Mouse (Mus musculus) heart, embryonic 10.5 days (tissue): ENCODE measurements at regions not wholly inside any gene's neighbourhood (a gene's known extent, or its start where the extent isn't known, plus 50 kb on each side); places are given as distances from the start of the nearest gene placed in this dataset.

ENCODE experiments used
- DNase-seq: peaks from one replicate; pipeline ENCODE4 v3.0.0-alpha.2; 2017; ENCODE audit warnings: low spot score
- H3K27ac ChIP-seq: fragments of 300-500 bp; sonication (generic); 2 replicates; pipeline ENCODE4 v1.5.1; 2016; ENCODE audit warnings: mild to moderate bottlenecking
- H3K27me3 ChIP-seq: fragments of 300-500 bp; sonication (generic); 2 replicates; pipeline ENCODE4 v1.6.1; 2016; ENCODE audit warnings: mild to moderate bottlenecking; ENCODE audit not compliant: poor library complexity, insufficient read depth, severe bottlenecking
- H3K36me3 ChIP-seq: fragments of 300-500 bp; sonication (generic); 2 replicates; pipeline ENCODE4 v1.6.1; 2016; ENCODE audit warnings: mild to moderate bottlenecking, moderate library complexity
- H3K4me1 ChIP-seq: fragments of 300-500 bp; sonication (generic); 2 replicates; pipeline ENCODE4 v1.6.1; 2016; ENCODE audit warnings: mild to moderate bottlenecking
- H3K4me3 ChIP-seq: fragments of 300-500 bp; sonication (generic); 2 replicates; pipeline ENCODE4 v1.5.1; 2016; ENCODE audit warnings: mild to moderate bottlenecking, moderate library complexity
- H3K9me3 ChIP-seq: fragments of 300-500 bp; sonication (generic); 2 replicates; pipeline ENCODE4 v1.6.1; 2016; ENCODE audit warnings: mild to moderate bottlenecking, moderate library complexity
- WGBS: fragments of 180-500 bp; shearing (Covaris S2); methylation state at CpG from one replicate; pipeline ENCODE4 v1.1.7; 2016; 5-methylcytosine and 5-hydroxymethylcytosine counted together

GRCm38 (mm10) chr5:33548800-33549199 is 80.6 kb downstream of the Fam53a start:
- peaks cover 45% of the 10 kb centered on the region for H3K27me3 ChIP-seq

GRCm38 (mm10) chr5:33543372-33543771 is 86.1 kb downstream of the Fam53a start:
- peaks cover 82% of the 10 kb centered on the region for H3K27me3 ChIP-seq
- H3K4me1 ChIP-seq: peaks cover 4% of the 10 kb centered on the region; the same call in 1 of the 2 replicates
- 12% methylated on average over 5 of the region's 5 CpGs for WGBS
- H3K9me3 ChIP-seq: no peaks in the 10 kb centered on the region
- H3K27ac ChIP-seq: no peak overlapping the region
- DNase-seq: peak; percentile 86
- H3K36me3 ChIP-seq: no peaks in the 10 kb centered on the region
- no peak overlapping the region for H3K4me3 ChIP-seq

More at GRCm38 (mm10) chr5:33548800-33549199, 80.6 kb downstream of the Fam53a start:
- Histone ChIP-seq H3K4me1 (no peaks in the 10 kb centered on the region), H3K27ac (no peak overlapping the region), H3K4me3 (no peak overlapping the region), H3K9me3 (no peaks in the 10 kb centered on the region), H3K36me3 (no peaks in the 10 kb centered on the region)
- WGBS: 72% methylated on average over 2 of the region's 2 CpGs
- DNase-seq: no peak

GRCm38 (mm10) chr5:33542643-33543042 is 86.8 kb downstream of the Fam53a start:
- Histone ChIP-seq H3K36me3 (no peaks in the 10 kb centered on the region), H3K4me1 (peaks cover 4% of the 10 kb centered on the region; the same call in 1 of the 2 replicates), H3K9me3 (no peaks in the 10 kb centered on the region), H3K27ac (no peak overlapping the region), H3K4me3 (no peak overlapping the region), H3K27me3 (peaks cover 84% of the 10 kb centered on the region)
- 88% methylated on average over 3 of the region's 3 CpGs for WGBS
- no peak for DNase-seq

- Histone ChIP-seq H3K27ac (no peak overlapping the region), H3K36me3 (no peaks in the 10 kb centered on the region), H3K4me3 (no peak overlapping the region), H3K4me1 (peaks cover 9% of the 10 kb centered on the region; the same call in 1 of the 2 replicates), H3K27me3 (peaks cover 90% of the 10 kb centered on the region), H3K9me3 (no peaks in the 10 kb centered on the region)
- no peak for DNase-seq
- 76% methylated on average over 11 of the region's 11 CpGs for WGBS
Observed at GRCm38 (mm10) chr5:33542000-33542554, 87.4 kb downstream of the Fam53a start.

- H3K4me3 ChIP-seq: 0 out of 2 replicates have a peak overlapping the region, but pooled peaks have one; percentile 4
- DNase-seq: no peak
- H3K27ac ChIP-seq: no peak overlapping the region
- peaks cover 92% of the 10 kb centered on the region for H3K27me3 ChIP-seq
- H3K4me1 ChIP-seq: peaks cover 24% of the 10 kb centered on the region
- no peaks in the 10 kb centered on the region for H3K9me3 ChIP-seq
- no peaks in the 10 kb centered on the region for H3K36me3 ChIP-seq
- 49% methylated on average over 23 of the region's 23 CpGs for WGBS
Observed at GRCm38 (mm10) chr5:33540259-33540658, 89.2 kb downstream of the Fam53a start.

GRCm38 (mm10) chr5:33537429-33537828 is 92.0 kb downstream of the Fam53a start:
- H3K36me3 ChIP-seq: no peaks in the 10 kb centered on the region
- DNase-seq: no peak
- peaks cover 100% of the 10 kb centered on the region for H3K27me3 ChIP-seq
- H3K9me3 ChIP-seq: no peaks in the 10 kb centered on the region
- H3K4me3 ChIP-seq: no peak overlapping the region
- WGBS: 17% methylated on average over 8 of the region's 8 CpGs
- no peak overlapping the region for H3K27ac ChIP-seq
- peaks cover 32% of the 10 kb centered on the region for H3K4me1 ChIP-seq

- Histone ChIP-seq H3K4me3 (no peak overlapping the region), H3K36me3 (no peaks in the 10 kb centered on the region), H3K9me3 (no peaks in the 10 kb centered on the region), H3K27me3 (peaks cover 100% of the 10 kb centered on the region), H3K27ac (no peak overlapping the region), H3K4me1 (peaks cover 32% of the 10 kb centered on the region)
- DNase-seq: no peak
- 60% methylated on average over 4 of the region's 4 CpGs for WGBS
Observed at GRCm38 (mm10) chr5:33537017-33537416, 92.4 kb downstream of the Fam53a start.

GRCm38 (mm10) chr5:33536261-33536660 is 93.2 kb downstream of the Fam53a start:
- WGBS: 59% methylated on average over 4 of the region's 4 CpGs

GRCm38 (mm10) chr5:33535145-33536010 is 94.1 kb downstream of the Fam53a start:
- 10% methylated on average over 21 of the region's 21 CpGs for WGBS
- Histone ChIP-seq H3K36me3 (no peaks in the 10 kb centered on the region), H3K4me3 (peak overlapping the region; percentile 48)

More at GRCm38 (mm10) chr5:33536261-33536660, 93.2 kb downstream of the Fam53a start:
- no peak overlapping the region for H3K27ac ChIP-seq
- no peak overlapping the region for H3K4me3 ChIP-seq
- H3K9me3 ChIP-seq: no peaks in the 10 kb centered on the region
- DNase-seq: no peak
- peaks cover 98% of the 10 kb centered on the region for H3K27me3 ChIP-seq
- H3K36me3 ChIP-seq: no peaks in the 10 kb centered on the region
- peaks cover 32% of the 10 kb centered on the region for H3K4me1 ChIP-seq

GRCm38 (mm10) chr5:33534345-33534744 is 95.1 kb downstream of the Fam53a start:
- no peaks in the 10 kb centered on the region for H3K9me3 ChIP-seq
- no peak for DNase-seq
- peak overlapping the region; percentile 48 for H3K4me3 ChIP-seq
- H3K27me3 ChIP-seq: peaks cover 83% of the 10 kb centered on the region
- peak overlapping the region; percentile 47 for H3K27ac ChIP-seq
- no peaks in the 10 kb centered on the region for H3K36me3 ChIP-seq
- H3K4me1 ChIP-seq: peaks cover 40% of the 10 kb centered on the region
- 8% methylated on average over 13 of the region's 13 CpGs for WGBS

More at GRCm38 (mm10) chr5:33535145-33536010, 94.1 kb downstream of the Fam53a start:
- Histone ChIP-seq H3K27ac (peak overlapping the region; percentile 47; the same call in 1 of the 2 replicates), H3K9me3 (no peaks in the 10 kb centered on the region), H3K27me3 (peaks cover 91% of the 10 kb centered on the region), H3K4me1 (peaks cover 32% of the 10 kb centered on the region)
- DNase-seq: no peak

- WGBS: 86% methylated on average over 4 of the region's 4 CpGs
- peaks cover 83% of the 10 kb centered on the region for H3K27me3 ChIP-seq
- H3K4me1 ChIP-seq: peaks cover 51% of the 10 kb centered on the region
- no peak overlapping the region for H3K27ac ChIP-seq
- DNase-seq: no peak
- H3K4me3 ChIP-seq: no peak overlapping the region
- no peaks in the 10 kb centered on the region for H3K9me3 ChIP-seq
- H3K36me3 ChIP-seq: no peaks in the 10 kb centered on the region
Observed at GRCm38 (mm10) chr5:33533185-33533584, 96.2 kb downstream of the Fam53a start.

GRCm38 (mm10) chr5:33531263-33531662 is 97.5 kb upstream of the Nkx1-1 start:
- no peak for DNase-seq
- no peak overlapping the region for H3K4me3 ChIP-seq
- no peaks in the 10 kb centered on the region for H3K36me3 ChIP-seq
- no peak overlapping the region for H3K27ac ChIP-seq
- peaks cover 42% of the 10 kb centered on the region for H3K4me1 ChIP-seq
- H3K9me3 ChIP-seq: no peaks in the 10 kb centered on the region
- H3K27me3 ChIP-seq: peaks cover 76% of the 10 kb centered on the region
- 91% methylated on average over 1 of the region's 1 CpGs for WGBS

- Histone ChIP-seq H3K36me3 (no peaks in the 10 kb centered on the region), H3K27ac (0 out of 2 replicates have a peak overlapping the region, but pooled peaks have one; percentile 7), H3K9me3 (no peaks in the 10 kb centered on the region), H3K27me3 (peaks cover 65% of the 10 kb centered on the region), H3K4me3 (peak overlapping the region; percentile 25), H3K4me1 (peaks cover 27% of the 10 kb centered on the region)
- no peak for DNase-seq
- 18% methylated on average over 11 of the region's 13 CpGs for WGBS
Observed at GRCm38 (mm10) chr5:33529771-33530170, 96.0 kb upstream of the Nkx1-1 start.
